In genomic region chr5:147668637-147669344, GRCm38 (mm10) we compare ENCODE assay signal across 17 mouse cellular contexts. TPM values are rescaled to one million over a fixed set of nuclear protein-coding genes. Genes with fewer than 3 reads are reported as not detected.
A peak's percentile ranks its signal among the peaks of the same experiment; 100 is the strongest.
DNase-seq lines count a peak whose midpoint lies in the region; ATAC-seq and TF ChIP-seq lines count a peak whose summit lies in the region.
"Had no signal": no experiment of that assay in that cellular context is flagged by ENCODE, and none has a peak within 500 bp of the region (broad histone marks: within the 10 kb centered on the region; RNA-seq: fewer than 3 reads in every experiment).

No protein-coding gene starts in this region.

- TF ChIP-seq RAD21 in MEL (IDR thresholded peaks at IDR 0.05; ENCODE audit: low read depth, low read length): no peak

- H3K4me2 ChIP-seq in heart, embryonic 12.5 days: no peak overlapping the region
- no peak overlapping the region for H3K4me2 ChIP-seq in liver, embryonic 14.5 days (ENCODE audit: low read depth)
- no peak overlapping the region for H3K4me2 ChIP-seq in liver, embryonic 12.5 days
- H3K4me2 ChIP-seq: embryonic facial prominence, embryonic 13.5 days; midbrain, embryonic 15.5 days had no signal

- no peaks in the 10 kb centered on the region for H3K79me2 ChIP-seq in heart, adult 2 months (replicated peaks; ENCODE audit: control insufficient read depth, insufficient read depth, low read length)
- no peaks in the 10 kb centered on the region for H3K79me2 ChIP-seq in MEL (ENCODE audit: control insufficient read depth, insufficient read depth, low read length, poor library complexity)

- DNase-seq in heart, adult 2 months: no peak
- no peak for DNase-seq in liver, embryonic 14.5 days (ENCODE audit: low read depth in 3 of 3, low spot score in 3 of 3)
- peak; percentile 14 for DNase-seq in MEL (ENCODE audit: low read depth, low spot score)
- no peak for DNase-seq in embryo, embryonic 9.5 days (ENCODE audit: extremely low spot score)
- DNase-seq: adrenal gland, adult 8-10 months; cerebellum, adult 8-10 months; kidney, adult 8-10 months; liver, postnatal 0 days; spleen, adult 18-20 months; thymus, postnatal 14 days had no signal

- no peak for TF ChIP-seq EP300 in heart, adult 2 months (IDR thresholded peaks at IDR 0.05; ENCODE audit: insufficient read depth, low read depth, low read length)
- no peak for TF ChIP-seq EP300 in liver, embryonic 14.5 days (IDR thresholded peaks at IDR 0.05; ENCODE audit: low read depth)
- no peak for TF ChIP-seq EP300 in MEL (IDR thresholded peaks at IDR 0.05; ENCODE audit: low read depth in 1 of 2, low read length in 2 of 2)

- H3K27me3 ChIP-seq in heart, adult 2 months (ENCODE audit: control insufficient read depth, insufficient read depth, low read length): no peaks in the 10 kb centered on the region
- no peaks in the 10 kb centered on the region for H3K27me3 ChIP-seq in heart, embryonic 12.5 days (replicated peaks)
- H3K27me3 ChIP-seq in liver, embryonic 14.5 days (ENCODE audit: control insufficient read depth, insufficient read depth, low read length): no peaks in the 10 kb centered on the region
- H3K27me3 ChIP-seq in liver, embryonic 12.5 days (replicated peaks): peaks cover 6% of the 10 kb centered on the region; the same call in 1 of the 2 replicates
- no peaks in the 10 kb centered on the region for H3K27me3 ChIP-seq in MEL (ENCODE audit: control insufficient read depth in 1 of 2, insufficient read depth in 2 of 2, low read length in 2 of 2)
- H3K27me3 ChIP-seq: embryonic facial prominence, embryonic 13.5 days; midbrain, embryonic 15.5 days had no signal

- no peak overlapping the region for H3K27ac ChIP-seq in heart, adult 2 months
- no peak overlapping the region for H3K27ac ChIP-seq in heart, embryonic 12.5 days (ENCODE audit: poor library complexity, severe bottlenecking)
- no peak overlapping the region for H3K27ac ChIP-seq in liver, embryonic 14.5 days
- no peak overlapping the region for H3K27ac ChIP-seq in liver, embryonic 12.5 days
- H3K27ac ChIP-seq in MEL (ENCODE audit: control insufficient read depth, low read depth, low read length): no peak overlapping the region
- H3K27ac ChIP-seq: embryonic facial prominence, embryonic 13.5 days; macrophage; midbrain, embryonic 15.5 days had no signal

- intact Hi-C loops in heart, adult 2 months (cut with DNase I): no loop called here

- 79% methylated on average over 15 of the region's 15 CpGs for WGBS in heart, adult 2 months
- 80% methylated on average over 15 of the region's 15 CpGs for WGBS in heart, embryonic 12.5 days
- WGBS in liver, embryonic 14.5 days (ENCODE audit: insufficient replicate concordance): 49% methylated on average over 15 of the region's 15 CpGs
- WGBS in liver, embryonic 12.5 days (ENCODE audit: insufficient replicate concordance): 62% methylated on average over 15 of the region's 15 CpGs

- no peak for TF ChIP-seq POLR2A in heart, adult 2 months (IDR thresholded peaks at IDR 0.05; ENCODE audit: insufficient read depth, low read depth, low read length)
- no peak for TF ChIP-seq POLR2A in MEL (IDR thresholded peaks at IDR 0.05; ENCODE audit: control insufficient read depth in 1 of 2, insufficient read depth in 1 of 2, low read depth in 1 of 2, low read length in 2 of 2, poor library complexity in 1 of 2)

- no peak overlapping the region for H3K9ac ChIP-seq in heart, adult 2 months (ENCODE audit: low read depth, low read length)
- H3K9ac ChIP-seq in heart, embryonic 12.5 days: no peak overlapping the region
- no peak overlapping the region for H3K9ac ChIP-seq in liver, embryonic 14.5 days (replicated peaks)
- no peak overlapping the region for H3K9ac ChIP-seq in liver, embryonic 12.5 days
- H3K9ac ChIP-seq in MEL (ENCODE audit: control insufficient read depth, low read depth, low read length, poor library complexity, severe bottlenecking): no peak overlapping the region
- H3K9ac ChIP-seq: embryonic facial prominence, embryonic 13.5 days; liver, postnatal 0 days; midbrain, embryonic 15.5 days had no signal

- H3K9me3 ChIP-seq in heart, embryonic 12.5 days (replicated peaks): peaks cover 8% of the 10 kb centered on the region
- no peaks in the 10 kb centered on the region for H3K9me3 ChIP-seq in liver, embryonic 14.5 days (ENCODE audit: control insufficient read depth, low read length)
- no peaks in the 10 kb centered on the region for H3K9me3 ChIP-seq in liver, embryonic 12.5 days (replicated peaks)
- no peaks in the 10 kb centered on the region for H3K9me3 ChIP-seq in MEL (replicated peaks; ENCODE audit: insufficient read depth, low read length)
- H3K9me3 ChIP-seq: embryonic facial prominence, embryonic 13.5 days; midbrain, embryonic 15.5 days had no signal

- no peak overlapping the region for H3K4me3 ChIP-seq in heart, adult 2 months
- H3K4me3 ChIP-seq in heart, embryonic 12.5 days: no peak overlapping the region
- no peak overlapping the region for H3K4me3 ChIP-seq in liver, embryonic 14.5 days (ENCODE audit: insufficient read depth in 1 of 2, low read depth in 2 of 2, low read length in 2 of 2)
- no peak overlapping the region for H3K4me3 ChIP-seq in liver, embryonic 12.5 days
- no peak overlapping the region for H3K4me3 ChIP-seq in MEL (ENCODE audit: control insufficient read depth in 1 of 2, insufficient read depth in 1 of 2, low read depth in 2 of 2, low read length in 2 of 2)
- H3K4me3 ChIP-seq: embryonic facial prominence, embryonic 13.5 days; midbrain, embryonic 15.5 days had no signal

- ATAC-seq in heart, embryonic 12.5 days (ENCODE audit: insufficient number of reproducible peaks, low FRiP score): no peak
- ATAC-seq in liver, embryonic 14.5 days (ENCODE audit: insufficient read depth): no peak
- ATAC-seq in liver, embryonic 12.5 days: no peak
- ATAC-seq in megakaryocyte, adult 5-6 weeks (ENCODE audit: poor library complexity, severe bottlenecking): peak; percentile 85
- ATAC-seq in erythroid progenitor cell, adult 5-6 weeks (replicated peaks; ENCODE audit: low FRiP score, poor library complexity, severe bottlenecking): no peak
- ATAC-seq: liver, postnatal 0 days; midbrain, embryonic 15.5 days had no signal

- H3K36me3 ChIP-seq in heart, adult 2 months (ENCODE audit: control insufficient read depth, insufficient read depth, low read length): peaks cover 19% of the 10 kb centered on the region
- peaks cover 15% of the 10 kb centered on the region for H3K36me3 ChIP-seq in heart, embryonic 12.5 days
- H3K36me3 ChIP-seq in liver, embryonic 14.5 days (replicated peaks; ENCODE audit: control insufficient read depth, insufficient read depth, low read depth): no peaks in the 10 kb centered on the region
- no peaks in the 10 kb centered on the region for H3K36me3 ChIP-seq in liver, embryonic 12.5 days
- no peaks in the 10 kb centered on the region for H3K36me3 ChIP-seq in MEL (ENCODE audit: control insufficient read depth in 1 of 2, insufficient read depth in 2 of 2, low read length in 2 of 2)
- H3K36me3 ChIP-seq: embryonic facial prominence, embryonic 13.5 days; midbrain, embryonic 15.5 days had no signal

- H3K4me1 ChIP-seq in heart, adult 2 months (ENCODE audit: control insufficient read depth, insufficient read depth, low read length): peaks cover 7% of the 10 kb centered on the region
- H3K4me1 ChIP-seq in heart, embryonic 12.5 days (replicated peaks): peaks cover 4% of the 10 kb centered on the region; the same call in 1 of the 2 replicates
- H3K4me1 ChIP-seq in liver, embryonic 14.5 days (replicated peaks; ENCODE audit: control insufficient read depth in 2 of 2, insufficient read depth in 2 of 2, low read length in 1 of 2): no peaks in the 10 kb centered on the region
- H3K4me1 ChIP-seq in liver, embryonic 12.5 days: no peaks in the 10 kb centered on the region
- no peaks in the 10 kb centered on the region for H3K4me1 ChIP-seq in MEL (ENCODE audit: control insufficient read depth in 1 of 2, insufficient read depth in 2 of 2, low read length in 2 of 2)
- H3K4me1 ChIP-seq: embryonic facial prominence, embryonic 13.5 days; midbrain, embryonic 15.5 days had no signal

- peak; percentile 49 for TF ChIP-seq CTCF in heart, adult 2 months (IDR thresholded peaks at IDR 0.05)
- TF ChIP-seq CTCF in liver, embryonic 14.5 days (IDR thresholded peaks at IDR 0.05; ENCODE audit: low read depth): peak; percentile 19; the same call in 1 of the 2 replicates
- TF ChIP-seq CTCF in MEL (IDR thresholded peaks at IDR 0.05 in 2 of 3, conservative IDR thresholded peaks at IDR 0.05 in 1 of 3; ENCODE audit: control insufficient read depth in 1 of 3, insufficient read depth in 1 of 3, low read depth in 2 of 3, low read length in 3 of 3, poor library complexity in 1 of 3, severe bottlenecking in 1 of 3): peak; percentile 2 to 18 (median 18); a peak in 2 of 6 replicates

TF ChIP-seq in MEL, 35 proteins besides CTCF, POLR2A, EP300 and RAD21:
- no peak for TF ChIP-seq MYC (IDR thresholded peaks at IDR 0.05; ENCODE audit: low read depth, low read length)
- TF ChIP-seq MYB (IDR thresholded peaks at IDR 0.05; ENCODE audit: low read depth, low read length): no peak
- no peak for TF ChIP-seq ZNF384 (IDR thresholded peaks at IDR 0.05; ENCODE audit: low read depth, low read length)
- no peak for TF ChIP-seq MAZ (IDR thresholded peaks at IDR 0.05; ENCODE audit: low read depth, low read length)
- TF ChIP-seq NELFE (IDR thresholded peaks at IDR 0.05; ENCODE audit: low read depth, low read length): no peak
- no peak for TF ChIP-seq E2F4 (IDR thresholded peaks at IDR 0.05; ENCODE audit: borderline replicate concordance, low read depth, low read length)
- TF ChIP-seq JUND (IDR thresholded peaks at IDR 0.05; ENCODE audit: low read depth, low read length): no peak
- TF ChIP-seq UBTF (IDR thresholded peaks at IDR 0.05; ENCODE audit: borderline replicate concordance, insufficient read depth, low read depth, low read length): no peak
- TF ChIP-seq HCFC1 (IDR thresholded peaks at IDR 0.05; ENCODE audit: low read depth, low read length): no peak

RNA-seq across cellular contexts. Expression of gene Flt1, which starts 57.0 kb away (rescaled TPM):
- 10 to 100 TPM; 82.1 to 88.3 TPM for total RNA-seq in heart, adult 2 months (2021)
- polyA plus RNA-seq in heart, adult 2 months (2012; rRNA removed): 20.5 and 30.6 TPM in 2 replicates
- polyA plus RNA-seq in heart, embryonic 12.5 days (2016; fragmentation: Nextera tagmentation; extraction: Ambion mirVana): 27.8 and 30.4 TPM in 2 replicates
- polyA plus RNA-seq in liver, embryonic 14.5 days (2012; rRNA removed): 0.84 and 1.1 TPM in 2 replicates
- polyA plus RNA-seq in liver, embryonic 14.5 days (2014; fragmentation: Nextera tagmentation; extraction: Ambion mirVana): 1.9 and 2.4 TPM in 2 replicates
- 7.6 and 8.0 TPM in 2 replicates for polyA plus RNA-seq in liver, embryonic 12.5 days (2016; fragmentation: Nextera tagmentation; extraction: Ambion mirVana)
- total RNA-seq in MEL (2012; rRNA removed): 0.08 TPM in 1 of 2 replicates, not detected in the other
- polyA plus RNA-seq in MEL (2012; ENCODE audit: insufficient read depth in 1 of 2, insufficient read length in 2 of 2, low read depth in 1 of 2, low replicate concordance in 2 of 2, missing spikeins in 1 of 2): under 1 TPM in 1 of 2 experiments, not detected in 1; 0.03 TPM
- total RNA-seq in megakaryocyte, adult 5-6 weeks (2015): 2.1 and 2.3 TPM in 2 replicates
- 2.9 and 5.3 TPM in 2 replicates for total RNA-seq in megakaryocyte, adult 5-6 weeks (2017)
- total RNA-seq in erythroid progenitor cell, adult 5-6 weeks (2015; ENCODE audit: low replicate concordance): 1.4 TPM in 1 of 2 replicates, not detected in the other
- 0.64 TPM in 1 of 2 replicates, not detected in the other for total RNA-seq in erythroid progenitor cell, adult 5-6 weeks (2017; ENCODE audit: low replicate concordance)
